Mouse (Mus musculus) lung, adult 2 months (tissue): ENCODE results near the gene Sipa1l1. TPM values are rescaled to one million over a fixed set of nuclear protein-coding genes. Genes with fewer than 3 reads are reported as not detected.

Source experiments
- DNase-seq: peaks from one replicate; pipeline ENCODE4 v3.0.0; 2022
- H3K4me1 ChIP-seq: fragments of 200-500 bp; 2 replicates; pipeline ENCODE4 v1.6.1; 2011; ENCODE audit warnings: low read length; ENCODE audit not compliant: control insufficient read depth, insufficient read depth
- H3K4me3 ChIP-seq: fragments of 200-500 bp; replicated peaks from 2 replicates; pipeline ENCODE3; 2011; ENCODE audit warnings: low read depth, mild to moderate bottlenecking, control low read depth, low read length; ENCODE audit errors: extremely low read depth
- CTCF ChIP-seq: fragments of 200-500 bp; IDR thresholded peaks from 2 replicates; pipeline ENCODE4 v1.5.1; 2011; ENCODE audit warnings: mild to moderate bottlenecking, low read length, control low read depth; ENCODE audit not compliant: insufficient read depth
- POLR2A ChIP-seq: fragments of 200-500 bp; IDR thresholded peaks from 2 replicates; pipeline ENCODE4 v1.6.1; 2011; ENCODE audit warnings: low read depth, mild to moderate bottlenecking, control low read depth, low read length, borderline replicate concordance; ENCODE audit errors: extremely low read depth
- WGBS: fragments of 180-500 bp; shearing (Covaris S2); methylation state at CpG from one replicate; pipeline ENCODE4 v1.1.7; 2018; 5-methylcytosine and 5-hydroxymethylcytosine counted together
- polyA plus RNA-seq: library from polyadenylated mRNA; depleted of rRNA; stranded (reverse); fragments of >200 nt; gene quantifications from 2 replicates; pipeline ENCODE4 v1.2.3, GENCODE M21; 2012

Sipa1l1 gene
- polyA plus RNA-seq, 1 experiment, result 26.9 TPM

DNA sequence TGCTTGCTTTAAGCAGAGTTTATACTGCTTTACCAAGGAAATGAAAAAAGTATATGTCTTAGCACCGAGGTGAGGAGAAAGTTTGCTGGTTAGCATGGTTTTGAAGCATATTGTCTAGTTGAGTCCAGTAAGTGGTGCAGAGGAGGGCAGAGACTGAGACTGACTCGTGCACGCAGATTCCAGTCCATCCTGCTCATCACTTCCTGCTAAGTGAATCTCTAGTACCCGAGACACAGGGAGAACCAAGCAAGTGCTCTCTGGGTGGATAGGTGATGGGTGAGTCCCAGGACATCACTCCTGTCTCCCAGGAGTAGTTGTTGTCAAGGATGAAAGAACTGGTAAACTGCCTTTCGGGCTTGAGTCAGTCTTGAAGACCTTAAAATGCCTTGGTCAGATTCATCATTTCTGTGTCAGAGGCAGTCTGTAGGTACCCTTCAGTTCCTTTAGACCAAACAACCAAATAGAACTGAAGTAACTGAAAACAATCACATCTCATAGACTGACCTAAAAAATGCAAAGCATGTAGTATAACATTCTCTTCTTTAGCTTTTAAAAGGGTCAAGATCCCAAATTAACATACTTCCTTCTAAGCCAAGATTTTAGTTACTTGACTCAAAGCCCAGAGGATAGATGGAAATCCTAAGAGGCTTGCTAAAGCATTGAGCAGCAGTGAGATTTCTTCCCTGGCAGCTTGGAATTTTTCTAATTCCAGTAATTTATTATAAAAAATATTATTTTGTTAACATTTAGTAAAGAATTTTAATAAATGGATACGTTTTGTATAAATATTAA, 89.1 kb downstream of the Sipa1l1 start:
- WGBS, result 69% methylated on average over 6 of the region's 6 CpGs
- H3K4me1 ChIP-seq, result peaks cover 6% of the 10 kb centered on the region
- H3K4me3 ChIP-seq, result no peak overlapping the region
- no peak for DNase-seq
- TF ChIP-seq CTCF, result no peak
- TF ChIP-seq POLR2A, result no peak

DNA sequence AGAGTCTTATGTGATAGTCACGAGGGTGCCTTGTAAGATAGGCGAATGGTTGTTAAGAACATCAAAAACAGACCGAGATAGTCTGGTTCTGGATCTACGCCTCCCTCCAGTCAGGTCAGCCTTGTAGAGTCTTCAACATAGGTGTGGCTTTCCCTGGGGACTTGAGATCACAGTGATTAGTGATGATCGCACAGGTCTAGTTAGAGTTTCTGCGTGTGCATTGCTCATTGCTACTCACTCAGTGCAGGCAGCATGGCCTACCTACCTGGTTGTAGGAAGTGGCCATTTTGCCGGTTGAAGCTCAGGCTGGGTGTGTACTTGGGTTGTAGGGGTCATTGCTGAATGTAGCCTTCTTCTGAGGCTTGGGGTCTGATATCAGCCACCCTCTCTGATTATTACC, 94.3 kb downstream of the Sipa1l1 start:
- Histone ChIP-seq H3K4me3 (no peak overlapping the region), H3K4me1 (no peaks in the 10 kb centered on the region)
- TF ChIP-seq POLR2A, result no peak
- TF ChIP-seq CTCF, result no peak
- WGBS, result 94% methylated on average over 7 of the region's 7 CpGs
- DNase-seq, result no peak

DNA sequence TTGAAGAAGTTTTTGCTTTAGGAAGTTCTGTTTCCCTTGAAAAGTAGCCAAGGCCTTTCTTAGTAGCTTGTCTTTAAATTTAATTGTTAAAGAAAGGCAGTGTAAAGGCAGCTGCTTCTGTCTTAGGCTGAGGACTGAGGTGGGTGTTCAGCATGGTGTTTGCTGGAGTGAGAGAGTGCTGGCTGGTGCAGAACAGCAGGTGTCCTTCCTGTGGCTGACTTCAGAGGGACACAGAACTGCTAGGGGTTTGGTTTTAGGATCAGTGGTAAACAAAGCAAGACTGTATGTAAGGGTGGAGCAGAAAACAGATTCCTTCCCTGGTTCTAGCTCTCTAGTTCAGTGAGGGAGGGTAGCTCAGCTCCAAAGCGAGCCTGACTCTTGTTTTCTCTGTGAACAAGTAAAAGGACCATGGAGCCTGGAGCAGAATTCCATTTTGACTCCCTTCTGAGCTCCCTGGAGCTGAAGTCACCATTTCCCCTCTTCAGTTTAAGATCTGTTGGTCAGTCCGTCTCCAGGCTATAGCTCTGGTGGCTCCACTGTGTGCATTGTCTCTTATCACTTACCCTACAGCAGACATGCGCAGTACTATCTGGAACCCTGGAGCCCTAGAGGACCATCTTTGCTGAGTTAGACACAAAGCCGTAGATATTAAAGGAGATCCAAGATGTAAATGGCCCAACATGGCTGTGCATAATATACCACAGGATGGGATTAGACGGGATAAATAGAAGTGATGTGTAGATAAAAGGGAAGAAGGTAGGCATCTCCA, 95.1 kb downstream of the Sipa1l1 start:
- no peak overlapping the region for H3K4me3 ChIP-seq
- no peak for DNase-seq
- TF ChIP-seq CTCF, result no peak
- TF ChIP-seq POLR2A, result no peak
- H3K4me1 ChIP-seq, result no peaks in the 10 kb centered on the region
- 93% methylated on average over 5 of the region's 5 CpGs for WGBS

DNA sequence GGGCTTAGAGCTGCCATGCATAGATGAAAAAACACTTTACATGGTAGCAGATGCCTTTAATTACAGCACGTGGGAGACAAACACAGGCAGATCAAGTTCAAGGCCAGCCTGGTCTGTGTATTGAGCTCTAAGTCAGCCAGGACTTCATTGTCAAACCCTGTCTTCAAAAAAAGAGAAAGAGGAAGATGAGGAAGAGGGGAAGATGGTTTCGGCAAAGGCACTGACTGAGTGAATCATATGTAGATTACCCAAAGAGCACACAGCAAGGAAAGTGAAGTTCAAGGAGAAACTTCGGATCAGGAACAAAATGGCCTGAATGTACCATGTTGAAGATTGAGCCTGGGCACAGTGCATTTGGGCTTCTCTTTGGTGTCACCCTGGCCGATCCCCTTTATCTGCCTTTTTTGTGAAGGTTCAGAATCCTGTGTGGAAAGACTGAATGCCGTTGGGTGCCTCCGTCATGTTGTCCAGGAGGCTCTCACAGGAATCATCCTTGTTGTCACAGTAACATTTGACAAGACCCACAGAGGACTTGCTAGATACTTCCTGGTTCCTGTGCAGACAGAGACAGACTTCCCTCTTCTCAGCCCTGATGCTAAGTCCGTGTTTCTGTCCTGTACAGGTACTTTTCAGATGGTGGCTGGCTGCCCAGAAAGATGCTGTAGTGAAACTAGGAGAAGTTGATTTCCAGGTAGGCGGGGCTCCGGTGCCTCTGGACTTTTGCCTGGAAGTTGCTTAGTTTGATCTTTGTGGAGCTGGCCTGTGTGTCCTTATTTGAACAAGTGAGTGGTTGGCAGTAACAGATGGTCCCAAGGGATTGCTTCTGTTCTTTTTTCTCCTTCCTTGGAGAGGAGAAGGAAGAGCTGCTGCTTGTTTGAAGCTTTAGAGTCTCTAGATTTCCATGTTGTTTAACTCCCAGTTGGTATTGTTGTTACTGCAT, 96.5 kb downstream of the Sipa1l1 start:
- Histone ChIP-seq H3K4me1 (no peaks in the 10 kb centered on the region), H3K4me3 (no peak overlapping the region)
- peak; percentile 33 for DNase-seq
- 67% methylated on average over 9 of the region's 9 CpGs for WGBS
- TF ChIP-seq CTCF, result no peak
- TF ChIP-seq POLR2A, result no peak

DNA sequence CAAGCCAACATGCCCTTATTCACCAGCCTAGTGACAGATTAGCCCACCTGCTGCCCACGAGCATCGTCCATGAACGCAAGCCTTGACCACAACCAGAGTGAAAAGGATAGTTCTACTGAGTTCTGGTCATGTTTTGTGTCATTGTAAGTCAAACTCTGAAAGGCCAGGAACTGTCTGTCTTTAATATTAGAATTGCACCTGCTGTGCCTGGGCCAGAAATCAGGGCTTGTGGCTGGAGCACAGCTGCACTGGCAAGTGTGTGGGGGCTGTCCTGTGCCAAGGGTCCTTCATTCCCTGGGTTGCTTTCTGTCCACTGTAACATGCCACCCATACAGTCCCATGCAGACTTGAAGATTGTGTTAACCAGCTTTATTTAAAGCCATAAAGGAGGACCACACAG, 102.3 kb downstream of the Sipa1l1 start:
- Histone ChIP-seq H3K4me3 (no peak overlapping the region), H3K4me1 (peaks cover 5% of the 10 kb centered on the region; the same call in 1 of the 2 replicates)
- no peak for DNase-seq
- WGBS, result 75% methylated on average over 3 of the region's 3 CpGs
- TF ChIP-seq CTCF, result no peak
- no peak for TF ChIP-seq POLR2A

DNA sequence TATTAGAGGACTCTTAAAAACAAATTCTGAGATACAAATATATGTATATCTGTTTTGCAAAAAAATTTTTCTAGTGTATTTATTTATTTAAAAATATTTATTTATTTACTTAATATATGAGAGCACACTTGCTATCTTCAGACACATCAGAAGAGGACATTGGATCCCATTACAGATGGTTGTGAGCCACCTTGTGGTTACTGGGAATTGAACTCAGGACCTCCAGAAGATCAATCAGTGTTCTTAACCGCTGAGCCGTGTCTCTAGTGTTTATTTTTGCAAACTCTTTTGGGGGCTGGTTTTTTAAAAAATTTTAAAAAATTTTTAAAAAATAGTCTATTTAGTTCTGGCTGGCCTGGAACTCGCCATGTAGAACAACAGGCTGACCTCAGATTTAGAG, 104.4 kb downstream of the Sipa1l1 start:
- WGBS, result 68% methylated on average over 3 of the region's 3 CpGs
- DNase-seq, result no peak
- TF ChIP-seq POLR2A, result no peak
- no peak for TF ChIP-seq CTCF
- H3K4me1 ChIP-seq, result peaks cover 5% of the 10 kb centered on the region; the same call in 1 of the 2 replicates
- no peak overlapping the region for H3K4me3 ChIP-seq

DNA sequence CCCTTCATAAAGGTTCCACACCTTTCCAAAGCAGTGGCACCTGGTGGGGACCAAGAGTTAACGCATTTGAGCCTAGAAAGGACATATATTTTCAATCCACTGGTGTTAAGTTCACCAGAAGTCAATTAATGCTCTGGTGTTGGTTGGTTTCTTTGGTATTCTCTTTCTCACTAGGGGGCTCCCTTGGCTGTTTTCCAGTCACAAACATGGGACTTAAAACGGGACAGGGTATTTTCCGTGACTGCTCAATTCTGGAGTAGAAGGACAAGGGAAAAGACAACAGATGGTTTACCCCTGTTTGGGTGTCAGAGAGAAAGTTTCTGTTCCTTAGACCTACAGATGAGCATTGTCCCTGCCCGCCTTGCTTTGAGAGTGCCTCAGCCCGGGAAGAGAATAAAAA, 105.5 kb downstream of the Sipa1l1 start:
- TF ChIP-seq CTCF, result no peak
- no peak for DNase-seq
- 76% methylated on average over 5 of the region's 5 CpGs for WGBS
- Histone ChIP-seq H3K4me1 (peaks cover 5% of the 10 kb centered on the region; the same call in 1 of the 2 replicates), H3K4me3 (no peak overlapping the region)

DNA sequence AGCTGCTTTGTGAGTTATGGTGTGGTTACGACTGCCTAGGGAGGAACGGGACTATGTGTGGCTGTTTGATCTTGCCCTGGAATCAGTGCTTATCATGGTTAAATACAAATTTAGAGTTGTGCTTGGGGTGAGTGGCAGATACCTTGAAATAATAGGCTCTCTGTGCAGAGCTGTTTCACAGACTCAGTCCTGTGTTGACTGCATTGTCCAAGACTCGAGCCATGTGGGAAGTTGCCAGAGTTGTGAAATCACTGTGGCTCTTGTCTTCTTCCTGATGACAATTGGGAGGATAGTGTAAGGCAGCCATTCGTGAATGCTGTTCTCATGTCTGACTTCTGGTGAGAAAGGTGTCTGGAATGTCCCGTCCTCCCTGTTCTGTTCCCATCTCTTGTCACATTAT, 106.6 kb downstream of the Sipa1l1 start:
- no peak for DNase-seq
- TF ChIP-seq CTCF, result no peak
- no peak for TF ChIP-seq POLR2A
- WGBS, result 41% methylated on average over 5 of the region's 5 CpGs
- Histone ChIP-seq H3K4me1 (peaks cover 5% of the 10 kb centered on the region; the same call in 1 of the 2 replicates), H3K4me3 (no peak overlapping the region)

DNA sequence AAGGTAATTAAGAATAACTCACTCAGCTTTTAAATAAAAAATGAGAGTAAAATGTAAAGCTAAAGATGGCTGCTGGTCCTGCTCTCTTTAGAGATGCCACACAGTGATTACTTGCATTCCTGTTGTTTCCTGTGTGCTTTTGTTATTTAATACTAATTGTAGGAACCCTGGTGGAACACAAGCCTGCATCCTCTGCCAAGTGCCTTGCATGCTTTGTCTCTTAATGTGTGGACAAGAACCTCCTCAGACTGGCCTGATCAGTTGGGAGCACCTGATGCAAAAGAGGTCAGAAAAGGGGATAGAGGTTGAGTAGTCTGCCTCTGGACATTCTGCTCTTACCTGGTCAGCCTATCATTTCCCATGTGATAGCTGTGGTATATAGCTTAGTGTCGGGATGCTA, 107.5 kb downstream of the Sipa1l1 start:
- 98% methylated on average over 1 of the region's 1 CpGs for WGBS
- no peak for DNase-seq
- no peak for TF ChIP-seq CTCF
- TF ChIP-seq POLR2A, result no peak
- Histone ChIP-seq H3K4me3 (no peak overlapping the region), H3K4me1 (peaks cover 2% of the 10 kb centered on the region; the same call in 1 of the 2 replicates)
